ENCODE assay signal across 8 mouse cellular contexts in genomic region chr17:27480143-27481103, GRCm38 (mm10). TPM values are rescaled to one million over a fixed set of nuclear protein-coding genes. Genes with fewer than 3 reads are reported as not detected.
DNase-seq lines count a peak whose midpoint lies in the region; ATAC-seq and TF ChIP-seq lines count a peak whose summit lies in the region.

No protein-coding gene starts in this region.

- H3K4me2 ChIP-seq in neural tube, embryonic 12.5 days (replicated peaks): no peak overlapping the region
- peak overlapping the region; percentile 43 for H3K4me2 ChIP-seq in heart, embryonic 16.5 days (ENCODE audit: low read depth, low read length)
- H3K4me2 ChIP-seq in midbrain, embryonic 16.5 days (ENCODE audit: low read length): peak overlapping the region; percentile 3; the same call in 1 of the 2 replicates
- H3K4me2 ChIP-seq in kidney, embryonic 14.5 days (replicated peaks; ENCODE audit: low read depth, low read length): no peak overlapping the region

- peaks cover 32% of the 10 kb centered on the region for H3K4me1 ChIP-seq in neural tube, embryonic 12.5 days
- H3K4me1 ChIP-seq in heart, embryonic 16.5 days (ENCODE audit: control insufficient read depth, insufficient read depth, low read length): peaks cover 7% of the 10 kb centered on the region; the same call in 1 of the 2 replicates
- no peaks in the 10 kb centered on the region; the same call in 1 of the 2 replicates for H3K4me1 ChIP-seq in liver, adult 2 months (ENCODE audit: control insufficient read depth, insufficient read depth, low read length)
- H3K4me1 ChIP-seq in midbrain, embryonic 16.5 days (ENCODE audit: control insufficient read depth, insufficient read depth, low read length): peaks cover 14% of the 10 kb centered on the region
- peaks cover 8% of the 10 kb centered on the region; the same call in 1 of the 2 replicates for H3K4me1 ChIP-seq in kidney, embryonic 14.5 days (ENCODE audit: control insufficient read depth, insufficient read depth, low read length)

- no peak for TF ChIP-seq POLR2A in liver, adult 2 months (IDR thresholded peaks at IDR 0.05; ENCODE audit: extremely low read depth, insufficient read depth, low read length)

- no peaks in the 10 kb centered on the region for H3K9me3 ChIP-seq in neural tube, embryonic 12.5 days
- H3K9me3 ChIP-seq in heart, embryonic 16.5 days (replicated peaks; ENCODE audit: control insufficient read depth, low read length): no peaks in the 10 kb centered on the region
- H3K9me3 ChIP-seq in midbrain, embryonic 16.5 days (replicated peaks; ENCODE audit: control insufficient read depth, low read length, poor library complexity, severe bottlenecking): no peaks in the 10 kb centered on the region
- H3K9me3 ChIP-seq in kidney, embryonic 14.5 days (ENCODE audit: control insufficient read depth, low read length): no peaks in the 10 kb centered on the region

- no peak for ATAC-seq in neural tube, embryonic 12.5 days (ENCODE audit: low FRiP score, low read depth)
- ATAC-seq in heart, embryonic 16.5 days (replicated peaks; ENCODE audit: extremely low read depth, insufficient read depth, low FRiP score): peak; percentile 71
- peak; percentile 52 for ATAC-seq in midbrain, embryonic 16.5 days
- no peak for ATAC-seq in megakaryocyte, adult 5-6 weeks (ENCODE audit: poor library complexity, severe bottlenecking)
- ATAC-seq in kidney, embryonic 14.5 days (ENCODE audit: low FRiP score, low TSS enrichment): no peak

- no peak for DNase-seq in neural tube, embryonic 10.5 days (ENCODE audit: extremely low spot score, low spot score)
- DNase-seq in liver, adult 2 months (ENCODE audit: extremely low read depth, low read depth, low spot score): peak; percentile 1
- DNase-seq in gastrocnemius, postnatal 10 days: no peak

- no peak overlapping the region for H3K4me3 ChIP-seq in neural tube, embryonic 12.5 days
- peak overlapping the region; percentile 18; the same call in 1 of the 2 replicates for H3K4me3 ChIP-seq in heart, embryonic 16.5 days (ENCODE audit: low read length)
- H3K4me3 ChIP-seq in liver, adult 2 months (ENCODE audit: insufficient read depth, low read depth, low read length): no peak overlapping the region
- no peak overlapping the region for H3K4me3 ChIP-seq in midbrain, embryonic 16.5 days (ENCODE audit: low read depth, low read length)
- H3K4me3 ChIP-seq in kidney, embryonic 14.5 days (ENCODE audit: low read length): no peak overlapping the region

- no peaks in the 10 kb centered on the region for H3K79me2 ChIP-seq in liver, adult 2 months (ENCODE audit: control insufficient read depth, insufficient read depth, low read length)

- no peaks in the 10 kb centered on the region for H3K36me3 ChIP-seq in neural tube, embryonic 12.5 days
- no peaks in the 10 kb centered on the region for H3K36me3 ChIP-seq in heart, embryonic 16.5 days (ENCODE audit: control insufficient read depth, insufficient read depth)
- H3K36me3 ChIP-seq in liver, adult 2 months (ENCODE audit: control insufficient read depth, insufficient read depth, low read length): no peaks in the 10 kb centered on the region
- no peaks in the 10 kb centered on the region for H3K36me3 ChIP-seq in midbrain, embryonic 16.5 days (ENCODE audit: control insufficient read depth, insufficient read depth, low read length)
- H3K36me3 ChIP-seq in kidney, embryonic 14.5 days (ENCODE audit: control insufficient read depth, insufficient read depth, low read length): no peaks in the 10 kb centered on the region

- WGBS in neural tube, embryonic 12.5 days: 61% methylated on average over 29 of the region's 29 CpGs
- 26% methylated on average over 29 of the region's 29 CpGs for WGBS in heart, embryonic 16.5 days
- 21% methylated on average over 29 of the region's 29 CpGs for WGBS in liver, adult 2 months
- 31% methylated on average over 29 of the region's 29 CpGs for WGBS in midbrain, embryonic 16.5 days
- WGBS in kidney, embryonic 14.5 days: 59% methylated on average over 29 of the region's 29 CpGs

- H3K27ac ChIP-seq in neural tube, embryonic 12.5 days: no peak overlapping the region
- peak overlapping the region; percentile 10; the same call in 1 of the 2 replicates for H3K27ac ChIP-seq in heart, embryonic 16.5 days (ENCODE audit: low read length)
- 0 out of 2 replicates have a peak overlapping the region, but pooled peaks have one; percentile 7 for H3K27ac ChIP-seq in liver, adult 2 months (replicated peaks; ENCODE audit: insufficient read depth, low read depth, low read length)
- peak overlapping the region; percentile 72 for H3K27ac ChIP-seq in midbrain, embryonic 16.5 days (ENCODE audit: low read length)
- H3K27ac ChIP-seq in kidney, embryonic 14.5 days (ENCODE audit: low read depth, low read length): no peak overlapping the region

- no peak for TF ChIP-seq CTCF in liver, adult 2 months (IDR thresholded peaks at IDR 0.05; ENCODE audit: low read depth, low read length)

- 0 out of 2 replicates have a peak overlapping the region, but pooled peaks have one; percentile 9 for H3K9ac ChIP-seq in neural tube, embryonic 12.5 days
- 0 out of 2 replicates have a peak overlapping the region, but pooled peaks have one; percentile 27 for H3K9ac ChIP-seq in heart, embryonic 16.5 days (ENCODE audit: low read length)
- H3K9ac ChIP-seq in liver, adult 2 months (ENCODE audit: low read depth, low read length): no peak overlapping the region
- H3K9ac ChIP-seq in midbrain, embryonic 16.5 days (ENCODE audit: low read depth, low read length): peak overlapping the region; percentile 50
- H3K9ac ChIP-seq in kidney, embryonic 14.5 days (ENCODE audit: low read depth, low read length): no peak overlapping the region

- H3K27me3 ChIP-seq in neural tube, embryonic 12.5 days (replicated peaks): 0 out of 2 replicates have a peak, but pooled peaks cover 6% of the 10 kb centered on the region
- H3K27me3 ChIP-seq in heart, embryonic 16.5 days (ENCODE audit: control insufficient read depth, insufficient read depth, low read length): peaks cover 4% of the 10 kb centered on the region; the same call in 1 of the 2 replicates
- H3K27me3 ChIP-seq in liver, adult 2 months (ENCODE audit: control insufficient read depth, insufficient read depth, low read length): no peaks in the 10 kb centered on the region
- no peaks in the 10 kb centered on the region for H3K27me3 ChIP-seq in midbrain, embryonic 16.5 days (ENCODE audit: control insufficient read depth, insufficient read depth, low read depth, low read length)
- no peaks in the 10 kb centered on the region for H3K27me3 ChIP-seq in kidney, embryonic 14.5 days (ENCODE audit: control insufficient read depth, insufficient read depth, low read length)

RNA-seq across cellular contexts. Expression of gene Grm4, which starts 40.8 kb away (rescaled TPM):
- polyA plus RNA-seq in neural tube, embryonic 12.5 days (2016; fragmentation: Nextera tagmentation; extraction: Ambion mirVana): 2.7 and 3.4 TPM in 2 replicates
- polyA plus RNA-seq in heart, embryonic 16.5 days (2015; fragmentation: Nextera tagmentation; extraction: Ambion mirVana): 0.25 and 0.30 TPM in 2 replicates
- total RNA-seq in liver, adult 2 months (2014; rRNA removed): 0.07 TPM in 1 of 2 replicates, not detected in the other
- polyA plus RNA-seq in liver, adult 2 months (2012; rRNA removed): not detected in 2 replicates
- polyA plus RNA-seq in midbrain, embryonic 16.5 days (2015; fragmentation: Nextera tagmentation; extraction: Ambion mirVana): 7.5 and 11.0 TPM in 2 replicates
- total RNA-seq in megakaryocyte, adult 5-6 weeks (2015): not detected in 2 replicates
- not detected in 2 replicates for total RNA-seq in megakaryocyte, adult 5-6 weeks (2017)
- 0.50 and 1.6 TPM in 2 replicates for polyA plus RNA-seq in kidney, embryonic 14.5 days (2014; fragmentation: Nextera tagmentation; extraction: Ambion mirVana)
- under 1 TPM; 0.16 to 0.32 TPM for total RNA-seq in gastrocnemius, postnatal 10 days (2021)

Comparison
In these comparisons a context has a peak if more than half of its experiments do, and no peak if none do; other contexts are left out.
1. ATAC-seq: peak in heart, embryonic 16.5 days (single experiment) and midbrain, embryonic 16.5 days (single experiment); none in neural tube, embryonic 12.5 days (single experiment), megakaryocyte, adult 5-6 weeks (single experiment) and kidney, embryonic 14.5 days (single experiment).
2. H3K27ac ChIP-seq: peak in heart, embryonic 16.5 days (single experiment), liver, adult 2 months (single experiment) and midbrain, embryonic 16.5 days (single experiment); none in neural tube, embryonic 12.5 days (single experiment) and kidney, embryonic 14.5 days (single experiment).
3. H3K4me2 ChIP-seq: peak in heart, embryonic 16.5 days (single experiment) and midbrain, embryonic 16.5 days (single experiment); none in neural tube, embryonic 12.5 days (single experiment) and kidney, embryonic 14.5 days (single experiment).
4. H3K9ac ChIP-seq: peak in neural tube, embryonic 12.5 days (single experiment), heart, embryonic 16.5 days (single experiment) and midbrain, embryonic 16.5 days (single experiment); none in liver, adult 2 months (single experiment) and kidney, embryonic 14.5 days (single experiment).